Mouse (Mus musculus): Measurements from ENCODE around the gene Arv1. TPM values are rescaled to one million over a fixed set of nuclear protein-coding genes. Genes with fewer than 3 reads are reported as not detected.
A peak's percentile ranks its signal among the peaks of the same experiment; 100 is the strongest.

The Arv1 gene
- total RNA-seq, 2 experiments from 2014 or later = 5.4 TPM

- no peak for DNase-seq
- intact Hi-C loops (cut with DNase I) = no loop called here
These were observed 739 bp upstream of the Arv1 start for GRCm38 (mm10) chr8:124720938-124721861.

- intact Hi-C loops (cut with DNase I) = no loop called here
- DNase-seq = no peak
These were observed 2.4 kb downstream of the Arv1 start for GRCm38 (mm10) chr8:124724301-124724700.

- intact Hi-C loops (cut with DNase I) = loop anchor here (10.0 kb wide), 1 partner anchor 302 kb away; no protein-coding TSS in a partner anchor
These were observed 10.9 kb downstream of the Arv1 start for GRCm38 (mm10) chr8:124732828-124733227.

GRCm38 (mm10) chr8:124735371-124735911 is 13.5 kb downstream of the Arv1 start:
- no peak for DNase-seq
- intact Hi-C loops (cut with DNase I) = loop anchor here (5.0 to 10.0 kb wide), 3 partner anchors 42 to 299 kb away; no protein-coding TSS in a partner anchor

More at GRCm38 (mm10) chr8:124732828-124733227, 10.9 kb downstream of the Arv1 start:
- no peak for DNase-seq

- intact Hi-C loops (cut with DNase I) = loop anchor here (5.0 to 10.0 kb wide), 3 partner anchors 38 to 296 kb away; no protein-coding TSS in a partner anchor
- peak in 1 of 2 experiments; percentile 11 for DNase-seq
These were observed 17.3 kb downstream of the Arv1 start for GRCm38 (mm10) chr8:124739268-124739667.

- DNase-seq = no peak
- intact Hi-C loops (cut with DNase I) = no loop called here
These were observed 24.7 kb downstream of the Arv1 start for GRCm38 (mm10) chr8:124746661-124747060.

- DNase-seq = peak; percentile 21 to 32
- intact Hi-C loops (cut with DNase I) = no loop called here
These were observed 29.3 kb downstream of the Arv1 start for GRCm38 (mm10) chr8:124751191-124751590.

- intact Hi-C loops (cut with DNase I) = no loop called here
These were observed 29.8 kb downstream of the Arv1 start, which contains the start of gene Fam89a for GRCm38 (mm10) chr8:124751709-124752173. Gene Fam89a, minus strand, starts transcription at chr8:124751832.

GRCm38 (mm10) chr8:124752325-124752862 is 30.5 kb downstream of the Arv1 start:
- no peak for DNase-seq
- intact Hi-C loops (cut with DNase I) = no loop called here

More at GRCm38 (mm10) chr8:124751709-124752173, 29.8 kb downstream of the Arv1 start, which contains the start of gene Fam89a:
- peak; percentile 56 to 64 for DNase-seq

GRCm38 (mm10) chr8:124754101-124754791 is 32.3 kb downstream of the Arv1 start:
- DNase-seq = no peak
- intact Hi-C loops (cut with DNase I) = no loop called here

GRCm38 (mm10) chr8:124754792-124755190 is 32.9 kb downstream of the Arv1 start:
- intact Hi-C loops (cut with DNase I) = no loop called here

GRCm38 (mm10) chr8:124755481-124755880 is 33.5 kb downstream of the Arv1 start:
- DNase-seq = no peak
- intact Hi-C loops (cut with DNase I) = no loop called here

More at GRCm38 (mm10) chr8:124754792-124755190, 32.9 kb downstream of the Arv1 start:
- DNase-seq = no peak

- intact Hi-C loops (cut with DNase I) = no loop called here
- no peak for DNase-seq
These were observed 34.2 kb downstream of the Arv1 start for GRCm38 (mm10) chr8:124756153-124756552.

GRCm38 (mm10) chr8:124756601-124757000 is 34.7 kb downstream of the Arv1 start:
- no peak for DNase-seq
- intact Hi-C loops (cut with DNase I) = no loop called here

- intact Hi-C loops (cut with DNase I) = no loop called here
- peak; percentile 16 to 40 for DNase-seq
These were observed 36.6 kb downstream of the Arv1 start for GRCm38 (mm10) chr8:124758544-124758943.

- DNase-seq = no peak
- intact Hi-C loops (cut with DNase I) = no loop called here
These were observed 41.1 kb downstream of the Arv1 start for GRCm38 (mm10) chr8:124763061-124763460.

GRCm38 (mm10) chr8:124772389-124772788 is 50.5 kb downstream of the Arv1 start:
- intact Hi-C loops (cut with DNase I) = no loop called here
- DNase-seq = no peak

GRCm38 (mm10) chr8:124775695-124776094 is 53.8 kb downstream of the Arv1 start:
- DNase-seq = peak; percentile 69 to 77
- intact Hi-C loops (cut with DNase I) = loop anchor here (5.0 kb wide), 1 partner anchor 38 kb away; no protein-coding TSS in a partner anchor

- peak; percentile 44 to 66 for DNase-seq
- intact Hi-C loops (cut with DNase I) = no loop called here
These were observed 58.3 kb downstream of the Arv1 start for GRCm38 (mm10) chr8:124780236-124780635.

GRCm38 (mm10) chr8:124782431-124782830 is 60.5 kb downstream of the Arv1 start:
- no peak for DNase-seq
- intact Hi-C loops (cut with DNase I) = no loop called here
